Mouse (Mus musculus) lung, adult 10 weeks (tissue): ENCODE measurements around the gene Ephb2. TPM values are rescaled to one million over a fixed set of nuclear protein-coding genes. Genes with fewer than 3 reads are reported as not detected.

ENCODE experiments used
- polyA plus RNA-seq: library from polyadenylated mRNA; stranded (reverse); fragments of 350-450 nt; fragmentation: Illumina TruSeq; extraction: RNeasy Lipid Tissue Mini Kit (QIAGEN cat#74804); gene quantifications from one replicate; pipeline ENCODE4 v1.2.3, GENCODE M21; 2014; ENCODE audit warnings: low read depth, low replicate concordance; ENCODE audit not compliant: insufficient read depth

The Ephb2 gene
- 0.86 TPM for polyA plus RNA-seq

GRCm38 (mm10) chr4:136835621-136836386 lies at the start of gene Ephb2:
Ephb2 (minus strand) TSS chr4:136835988.

DNA sequence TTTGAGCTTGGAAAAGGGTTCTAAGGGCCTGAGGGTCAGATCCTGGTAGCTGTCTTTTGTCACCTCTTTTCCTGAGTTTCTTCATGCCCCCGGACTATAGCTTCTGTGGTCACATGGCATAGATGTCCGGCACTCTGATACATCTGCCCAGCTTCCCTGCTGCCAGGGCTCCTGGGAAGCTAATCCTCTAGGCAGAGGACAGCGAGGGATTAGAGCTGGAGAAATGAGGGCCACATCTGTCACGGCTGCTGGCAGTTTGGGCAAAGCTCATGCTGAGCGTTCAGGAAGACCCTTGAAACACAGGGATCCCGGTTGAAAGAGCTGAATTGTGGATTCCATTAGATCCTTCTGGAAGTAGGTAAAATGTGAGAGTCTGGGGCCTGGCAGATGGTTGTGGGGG lies 213.4 kb downstream of the Ephb2 start, which contains the start of gene Lactbl1:
Lactbl1 (plus strand) TSS at position 234 of the 400 bp plus-strand sequence.

GRCm38 (mm10) chr4:136610387-136610856 lies 225.4 kb downstream of the Ephb2 start, which contains the start of gene Tex46:
Tex46 (plus strand) TSS chr4:136610437.

GRCm38 (mm10) chr4:136602568-136602967 lies 233.2 kb downstream of the Ephb2 start, which contains the start of gene Kdm1a:
Kdm1a (minus strand) TSS chr4:136602723.

Other genes with a start within 250 kb of the Ephb2 start
- gene Kdm1a, start 233.3 kb downstream of the Ephb2 start, polyA plus RNA-seq, result 20.6 TPM
- gene Tex46, start 225.6 kb downstream of the Ephb2 start, polyA plus RNA-seq, result not detected
- not detected for gene Lactbl1, start 213.4 kb downstream of the Ephb2 start, polyA plus RNA-seq
- 90.9 TPM for gene C1qb, start 50.2 kb upstream of the Ephb2 start, polyA plus RNA-seq
- 72.2 TPM for gene C1qc, start 57.1 kb upstream of the Ephb2 start, polyA plus RNA-seq
- 104 TPM for gene C1qa, start 62.8 kb upstream of the Ephb2 start, polyA plus RNA-seq
- not detected for gene Epha8, start 120.8 kb upstream of the Ephb2 start, polyA plus RNA-seq
- gene Zbtb40, start 212.8 kb upstream of the Ephb2 start, polyA plus RNA-seq, result 2.2 TPM